Mouse (Mus musculus): Measurements from ENCODE around the gene Ptch2.

- TF ChIP-seq POLR2A (IDR thresholded peaks at IDR 0.05; ENCODE audit: extremely low read depth, insufficient read depth, low read length): no peak
- TF ChIP-seq CTCF (IDR thresholded peaks at IDR 0.05; ENCODE audit: low read depth, low read length): no peak
Observed at GRCm38 (mm10) chr4:117094626-117095361, 1.1 kb upstream of the Ptch2 start.

Measured in liver, adult 2 months (tissue).